Mouse (Mus musculus) yolk sac, embryonic 10.5 days (tissue): ENCODE results near the gene Tmem135.
A peak's percentile ranks its signal among the peaks of the same experiment; 100 is the strongest.

Experiments
- DNase-seq: peaks from one replicate; pipeline ENCODE4 v3.0.0-alpha.2; 2017; ENCODE audit warnings: low spot score

Tmem135 gene

GRCm38 (mm10) chr7:89390660-89391059, 13.4 kb downstream of the Tmem135 start:
- DNase-seq, result no peak

DNA sequence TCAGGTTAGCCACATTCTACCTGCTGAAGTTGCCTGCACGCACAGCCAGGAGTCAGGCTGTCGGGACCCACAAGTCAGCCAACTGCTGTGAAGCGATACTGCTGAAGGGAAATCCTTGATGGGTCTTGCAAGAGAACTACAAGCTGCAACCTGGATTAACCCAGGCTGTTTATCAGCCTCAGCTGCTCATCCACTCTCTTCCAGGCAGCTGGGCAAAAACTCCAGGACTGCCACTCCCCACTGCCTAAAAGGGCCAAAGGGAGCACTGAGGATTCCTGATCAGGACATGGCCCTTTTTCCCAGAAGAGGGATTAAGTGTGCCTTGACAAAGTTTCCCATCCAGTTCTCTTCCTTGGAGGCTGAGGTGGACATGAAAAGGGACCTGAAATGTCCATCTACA, 15.0 kb downstream of the Tmem135 start:
- no peak for DNase-seq

GRCm38 (mm10) chr7:89382892-89383291, 21.1 kb downstream of the Tmem135 start:
- no peak for DNase-seq

DNA sequence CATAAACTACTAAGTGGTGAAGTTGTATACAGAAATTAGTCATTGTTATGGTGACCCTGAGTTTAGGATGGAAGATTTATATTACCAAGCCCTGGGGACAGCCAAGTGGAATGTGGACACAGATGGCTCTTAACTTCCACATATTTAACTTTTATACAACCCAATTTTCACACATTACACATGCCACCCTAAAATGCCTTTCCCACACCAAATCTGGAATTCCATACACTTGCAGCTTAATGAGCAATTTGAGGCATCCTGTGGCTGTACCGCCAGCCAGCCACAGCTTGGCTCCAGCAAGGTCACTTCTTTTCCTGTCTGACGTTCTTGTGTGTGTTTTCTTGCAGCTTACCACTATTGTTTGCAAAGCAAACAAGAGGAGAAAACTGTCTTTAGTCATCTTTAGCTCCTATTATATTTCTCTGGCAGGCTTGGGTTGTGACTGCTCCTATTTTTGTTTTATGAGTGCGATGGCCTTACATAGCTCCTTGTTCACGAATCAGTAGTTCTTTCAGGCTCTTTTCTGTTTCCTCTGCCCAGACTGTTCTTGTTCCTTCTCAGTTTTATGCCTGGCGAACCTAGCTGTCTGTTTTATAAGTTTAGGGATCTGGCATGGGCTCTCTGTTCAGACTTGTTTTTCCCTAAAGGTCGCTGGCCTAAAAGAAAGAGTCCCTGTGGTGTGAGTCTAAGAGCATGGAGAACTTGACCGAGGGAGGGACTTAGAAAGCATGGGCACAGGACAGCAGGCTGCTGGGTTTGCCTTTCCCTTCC, 22.9 kb downstream of the Tmem135 start:
- DNase-seq, result no peak

DNA sequence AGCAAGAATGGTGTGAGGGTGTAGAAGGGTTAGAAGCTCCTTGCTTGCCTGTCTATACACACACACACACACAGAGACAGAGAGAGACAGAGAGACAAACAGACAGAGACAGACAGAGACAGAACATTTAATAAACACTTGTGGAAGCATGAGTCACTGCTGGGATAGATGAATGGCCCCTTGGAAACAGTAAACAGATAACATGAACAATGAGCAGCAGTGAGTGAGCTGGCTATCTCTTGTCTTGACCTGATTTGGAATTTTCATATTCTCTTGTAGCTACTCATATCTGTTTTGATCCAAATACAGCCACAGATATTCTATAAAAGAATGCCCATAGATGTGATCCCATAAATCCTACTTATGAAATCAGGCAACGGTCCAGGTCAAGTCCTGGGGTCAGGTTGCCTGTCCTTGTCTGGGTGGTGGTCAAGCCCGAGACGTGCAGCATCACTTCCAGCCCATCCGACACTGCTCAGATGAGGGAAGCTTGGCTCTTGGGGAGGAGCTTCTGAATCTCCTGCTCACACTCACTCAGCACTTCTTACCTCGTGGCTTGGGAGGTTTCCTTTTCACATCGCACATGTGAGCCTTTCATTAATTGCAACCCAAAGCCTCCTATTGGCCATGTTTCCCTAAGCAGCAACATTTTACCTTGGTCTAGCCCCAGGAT, 32.3 kb downstream of the Tmem135 start:
- no peak for DNase-seq

- DNase-seq, result peak; percentile 33
These were observed 33.1 kb downstream of the Tmem135 start for GRCm38 (mm10) chr7:89370917-89371316.

DNA sequence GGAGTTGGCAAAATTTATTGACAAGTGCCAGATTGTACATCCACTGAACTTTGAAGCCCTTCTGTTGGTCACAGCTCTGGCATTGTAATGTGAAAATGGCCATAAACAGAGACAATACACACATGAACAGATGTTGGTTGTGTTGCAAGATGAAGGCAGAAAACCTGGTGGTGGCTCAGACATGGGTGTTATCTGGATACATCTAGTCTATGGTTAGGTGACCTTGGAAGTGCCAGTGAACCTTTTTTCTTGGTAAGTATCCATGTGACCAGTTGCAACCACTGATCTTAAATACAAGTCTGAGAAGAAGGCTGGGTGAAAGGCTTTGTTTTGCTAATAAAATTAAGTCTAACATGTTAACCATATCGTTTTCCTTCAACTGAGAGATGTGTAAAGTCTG, 33.9 kb downstream of the Tmem135 start:
- DNase-seq, result no peak

- DNase-seq, result peak; percentile 76
These were observed 36.4 kb downstream of the Tmem135 start for GRCm38 (mm10) chr7:89367643-89368042.

DNA sequence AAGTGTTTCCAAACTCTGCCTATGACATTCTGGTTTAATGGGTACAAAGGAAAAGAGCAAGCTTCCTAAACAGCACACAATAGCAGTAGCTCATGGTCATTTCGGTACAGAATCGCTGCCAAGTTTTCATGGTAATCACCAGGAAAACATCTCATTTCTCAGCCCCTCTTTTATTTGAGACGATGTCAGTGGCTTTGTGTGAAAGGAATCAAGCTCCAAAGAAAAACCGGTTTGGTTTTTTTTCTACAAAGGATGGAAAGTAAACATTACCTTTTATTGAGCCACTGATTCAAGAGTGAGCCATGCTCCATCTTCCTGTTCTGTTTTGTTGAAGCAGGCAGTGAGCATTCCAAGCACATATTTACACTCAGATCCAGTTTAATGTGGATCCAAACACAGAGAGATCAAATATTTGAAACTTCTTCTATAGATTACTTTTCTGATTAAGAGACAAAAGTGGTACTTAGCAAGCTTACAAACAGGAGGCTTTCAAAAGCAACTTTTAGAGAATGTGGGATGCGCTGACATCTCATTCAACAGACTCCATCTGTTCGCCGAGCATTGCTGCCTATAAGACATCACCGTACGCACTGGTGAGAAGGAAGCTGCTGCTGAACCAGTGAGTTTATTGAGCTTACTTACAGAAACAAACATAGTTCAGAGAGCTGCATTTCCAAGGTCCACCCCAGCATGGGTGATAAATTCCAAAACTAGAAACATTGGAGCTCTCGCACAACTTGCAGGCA, 38.7 kb downstream of the Tmem135 start:
- DNase-seq, result no peak

DNA sequence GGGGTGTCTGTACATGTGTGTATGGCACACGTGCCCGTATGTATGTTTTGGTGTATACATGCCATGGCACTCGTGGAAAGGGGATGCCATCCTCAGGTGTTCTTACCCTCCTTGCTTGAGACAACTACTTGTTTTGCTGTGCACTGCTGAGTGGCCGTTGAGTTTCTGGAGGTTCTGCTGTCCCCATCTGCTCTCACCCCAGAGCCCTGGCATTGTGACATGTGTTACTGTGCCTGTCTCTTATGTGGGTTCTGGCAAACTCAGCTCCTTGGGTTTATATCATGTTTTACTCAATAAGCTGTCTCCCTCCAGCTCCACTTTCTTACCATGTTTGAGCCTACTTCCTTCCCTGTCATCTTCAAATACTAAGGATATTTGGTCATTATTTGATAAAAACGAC, 40.0 kb downstream of the Tmem135 start:
- no peak for DNase-seq

DNA sequence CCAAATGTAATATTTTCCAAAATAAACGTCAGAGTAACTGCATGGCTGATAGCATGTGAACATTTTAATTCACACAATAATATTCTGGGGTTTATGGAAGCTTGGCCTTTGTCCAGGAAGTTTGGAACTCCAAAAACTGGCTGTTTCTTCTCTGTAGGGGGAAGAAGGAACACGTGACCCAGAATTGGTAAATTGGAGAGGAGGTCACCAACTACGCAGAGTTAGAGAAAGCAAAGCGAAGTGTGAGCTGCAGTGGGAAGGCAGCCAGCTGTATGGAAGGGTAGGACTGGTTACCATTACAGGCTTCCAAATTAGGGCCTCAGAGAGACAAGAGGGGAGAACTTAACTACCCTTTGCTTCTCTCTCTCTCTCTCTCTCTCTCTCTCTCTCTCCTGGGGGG, 47.7 kb downstream of the Tmem135 start:
- no peak for DNase-seq

GRCm38 (mm10) chr7:89355519-89356255, 48.3 kb downstream of the Tmem135 start:
- no peak for DNase-seq

DNA sequence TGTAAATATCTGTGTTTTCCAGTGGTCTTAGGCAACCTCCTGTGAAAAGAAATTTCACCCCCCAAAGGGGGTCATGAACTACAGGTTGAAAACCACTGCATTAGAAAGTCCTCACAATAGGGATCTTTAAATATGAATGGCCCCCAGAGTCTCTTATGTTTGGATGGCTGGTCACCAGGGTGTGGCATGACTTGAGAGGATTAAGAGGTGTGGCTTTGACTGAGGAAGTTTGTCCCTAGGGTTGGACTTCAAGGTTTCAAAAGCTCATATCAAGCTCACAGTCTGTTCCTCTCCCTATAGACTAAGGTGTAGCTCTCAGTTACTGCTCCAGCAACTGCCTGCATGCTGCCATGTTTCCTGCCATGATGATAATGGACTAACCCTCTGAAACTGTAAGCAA, 62.0 kb downstream of the Tmem135 start:
- DNase-seq, result no peak

DNA sequence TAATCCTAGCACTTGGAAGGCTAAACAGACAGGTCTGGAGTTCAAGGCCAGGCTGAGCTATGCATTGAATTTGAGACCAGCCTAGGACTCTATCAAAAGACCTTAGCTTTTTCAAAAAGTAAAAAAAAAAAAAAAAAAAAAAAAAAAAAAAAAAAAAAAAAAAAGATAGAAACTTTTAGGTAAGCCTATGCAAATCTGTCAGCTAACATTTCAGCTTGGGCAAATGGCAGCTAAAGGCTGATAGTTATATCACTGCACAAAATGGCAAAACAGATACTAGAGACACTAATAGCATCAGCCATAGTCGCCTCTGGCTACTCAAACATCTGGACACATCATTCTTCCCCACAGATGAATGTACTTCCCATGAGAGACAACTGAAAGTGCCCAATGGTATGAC, 64.2 kb downstream of the Tmem135 start:
- no peak for DNase-seq

DNA sequence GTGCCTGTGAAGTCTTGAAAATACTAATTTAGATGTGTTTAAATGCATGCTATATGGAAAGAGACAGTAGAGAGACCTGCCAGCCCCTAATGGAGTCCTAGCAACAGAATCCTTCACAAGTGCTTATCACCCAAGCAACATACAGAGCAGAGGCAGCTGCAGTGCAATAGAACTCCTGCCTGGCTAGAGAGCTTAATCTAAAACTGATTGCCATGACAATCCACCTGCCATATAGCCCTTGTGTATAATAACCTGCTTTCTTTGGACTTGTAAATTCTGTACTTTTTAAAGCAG, 64.9 kb downstream of the Tmem135 start:
- DNase-seq, result no peak

GRCm38 (mm10) chr7:89338350-89339141, 65.5 kb downstream of the Tmem135 start:
- peak; percentile 91 for DNase-seq

DNA sequence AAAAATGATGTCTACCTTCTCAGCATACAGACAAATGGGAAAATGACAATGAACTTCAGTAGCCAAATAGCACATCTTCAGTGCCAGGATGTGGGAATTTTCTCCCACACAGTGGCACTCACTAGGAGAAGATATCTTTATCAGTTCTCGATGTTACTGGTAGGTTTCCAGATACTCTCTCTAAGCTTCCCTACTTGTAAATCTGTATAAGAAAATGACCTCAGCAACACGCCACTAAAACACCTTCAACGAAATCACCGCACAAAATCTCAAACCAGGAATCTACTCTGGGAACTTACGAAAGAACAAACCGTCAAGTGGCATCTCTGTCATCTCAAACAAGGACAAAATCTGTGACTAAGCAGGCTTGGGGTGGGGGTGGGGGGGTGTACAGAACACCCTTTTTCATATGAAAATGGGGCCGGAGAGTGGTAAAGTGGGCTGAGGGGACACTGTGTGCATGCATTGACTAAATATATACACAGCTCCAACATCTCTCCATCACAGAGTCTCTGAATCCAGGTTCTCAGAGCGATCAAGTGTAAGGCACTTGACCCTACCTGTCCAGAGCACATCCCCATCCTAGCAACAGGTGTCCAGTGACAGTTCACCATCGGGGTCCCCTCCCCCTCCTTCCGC, 66.2 kb downstream of the Tmem135 start:
- no peak for DNase-seq

DNA sequence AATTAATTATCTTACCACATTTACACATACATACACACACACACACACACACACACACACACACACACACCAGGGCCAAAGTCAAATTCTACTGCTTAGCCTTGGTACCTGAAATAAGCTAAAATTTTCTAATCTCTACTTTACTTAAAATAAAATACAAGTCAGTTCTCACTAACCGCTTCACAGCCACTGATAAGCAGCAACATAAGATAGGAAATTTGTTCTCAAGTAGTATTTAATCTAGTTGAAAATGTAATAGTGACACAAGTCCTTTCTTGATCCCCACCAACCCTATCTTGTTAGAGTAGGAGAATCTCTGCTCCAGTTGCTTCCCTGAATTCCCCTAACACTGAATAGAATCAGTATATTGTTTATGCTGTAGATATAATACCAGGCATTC, 67.6 kb downstream of the Tmem135 start:
- DNase-seq, result no peak

GRCm38 (mm10) chr7:89335316-89335715, 68.7 kb downstream of the Tmem135 start:
- DNase-seq, result no peak

DNA sequence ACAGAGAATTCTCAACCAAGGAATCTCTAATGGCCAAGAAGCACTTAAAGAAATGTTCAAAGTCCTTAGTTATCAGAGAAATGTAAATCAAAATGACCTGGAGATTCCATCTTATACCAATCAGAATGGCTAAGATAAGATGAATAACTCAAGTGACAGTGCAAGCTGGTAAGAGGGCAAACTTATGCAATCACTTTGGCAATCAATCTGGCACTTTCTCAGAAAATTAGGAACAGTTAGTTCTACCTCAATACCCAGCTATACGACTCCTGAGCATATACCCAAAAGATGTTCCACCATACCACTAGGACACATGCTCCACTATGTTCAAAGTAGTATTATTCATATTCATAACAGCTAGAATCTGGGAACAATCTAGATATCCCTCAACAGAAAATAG, 74.1 kb downstream of the Tmem135 start:
- DNase-seq, result no peak

DNA sequence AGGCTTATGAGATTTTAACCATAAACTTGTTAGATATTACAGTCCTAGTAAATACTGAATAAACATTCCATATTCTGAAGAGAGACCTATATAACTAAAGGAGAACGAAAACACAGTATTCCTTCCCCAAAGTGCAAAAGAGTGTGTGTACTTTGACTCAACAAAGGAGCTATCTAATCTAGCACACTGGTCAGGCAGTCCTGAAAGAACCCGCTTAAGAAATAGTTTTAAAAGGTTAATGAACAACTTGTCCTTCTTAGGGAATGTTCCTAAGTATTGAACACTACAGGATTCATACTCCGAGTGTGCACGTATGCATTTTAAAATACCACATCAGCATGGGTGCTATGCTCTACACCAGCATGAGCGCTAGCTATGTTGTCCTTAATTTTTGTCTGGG, 76.3 kb downstream of the Tmem135 start:
- DNase-seq, result no peak
